Mouse (Mus musculus): ENCODE data around the gene Srl. TPM values are rescaled to one million over a fixed set of nuclear protein-coding genes. Genes with fewer than 3 reads are reported as not detected.

Gene Srl
- polyA plus RNA-seq (2012), result 2.9 and 3.6 TPM in 2 replicates

DNA sequence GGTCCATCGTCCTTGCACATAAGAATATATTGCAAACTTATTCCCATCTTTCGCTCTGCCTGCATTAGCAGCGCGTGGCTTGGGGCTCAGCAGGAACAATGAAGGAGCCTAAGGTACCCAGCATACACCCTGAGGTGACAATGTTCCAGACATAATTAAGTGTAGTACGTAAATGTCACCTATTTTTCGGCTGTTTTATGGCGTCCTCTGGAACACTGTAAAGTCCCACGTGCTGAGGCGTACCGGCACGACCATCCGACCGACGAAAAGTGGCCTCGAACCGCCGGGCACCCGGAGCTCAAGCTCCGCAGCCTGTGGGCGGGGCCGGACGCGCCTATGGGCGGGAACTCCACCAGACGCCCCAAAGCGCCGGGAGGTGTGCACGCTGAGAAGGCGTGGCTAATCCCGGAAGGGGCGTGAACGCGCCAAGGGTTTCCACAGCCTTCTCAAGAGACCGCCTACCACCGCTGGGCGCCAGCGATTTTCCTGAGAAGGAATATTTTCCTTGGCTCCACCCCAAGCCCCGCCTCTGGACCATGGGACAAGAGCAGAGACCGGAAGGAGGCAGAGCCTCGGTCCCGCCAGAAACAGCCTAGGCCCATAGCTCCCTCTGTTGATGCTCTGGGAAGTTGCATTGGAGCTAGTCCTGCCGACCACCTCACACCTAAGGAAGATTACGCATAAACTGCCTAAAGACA is at the start of gene Srl:
TSS of gene Srl (minus strand) at position 316 of the 698 bp plus-strand sequence.

DNA sequence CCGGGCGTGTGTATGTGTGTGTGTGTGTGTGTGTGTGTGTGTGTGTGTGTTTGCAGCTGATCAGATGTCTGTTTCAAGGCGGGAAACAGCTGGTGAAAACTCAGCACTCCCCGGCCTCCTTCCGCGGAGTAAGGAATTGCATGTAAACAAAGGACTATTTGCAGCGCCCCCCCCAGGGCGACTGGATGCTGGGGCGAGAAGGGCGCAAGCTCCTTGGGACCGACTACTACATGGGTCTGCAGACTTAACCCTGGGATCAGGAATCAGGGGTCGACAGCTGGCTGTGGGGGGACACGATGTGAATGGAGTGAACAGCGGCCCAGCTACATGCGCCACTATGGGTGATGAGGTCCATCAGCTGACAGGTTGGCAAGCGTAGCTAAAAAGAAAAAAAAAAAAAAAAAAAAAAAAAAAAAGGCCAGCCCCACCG is 18.1 kb upstream of the Srl start, which contains the start of gene Tfap4:
TSS of gene Tfap4 (minus strand) at position 140 of the 430 bp plus-strand sequence.

Other genes starting within 250 kb of the Srl start
- gene Adcy9, start 121.3 kb downstream of the Srl start, polyA plus RNA-seq (2012), result 1.2 and 1.9 TPM in 2 replicates
- gene Tfap4, start 18.0 kb upstream of the Srl start, polyA plus RNA-seq (2012), result 82.7 and 93.5 TPM in 2 replicates
- 3.8 and 5.1 TPM in 2 replicates for gene Glis2, start 52.9 kb upstream of the Srl start, polyA plus RNA-seq (2012)
- 31.1 and 37.2 TPM in 2 replicates for gene Pam16, start 83.2 kb upstream of the Srl start, polyA plus RNA-seq (2012)
- 5.5 and 6.5 TPM in 2 replicates for gene Vasn, start 98.1 kb upstream of the Srl start, polyA plus RNA-seq (2012)
- 14.1 and 16.5 TPM in 2 replicates for gene Dnaja3, start 98.2 kb upstream of the Srl start, polyA plus RNA-seq (2012)
- 391 and 400 TPM in 2 replicates for gene Coro7, start 138.0 kb upstream of the Srl start, polyA plus RNA-seq (2012)
- gene Nmral1, start 177.5 kb upstream of the Srl start, polyA plus RNA-seq (2012), result 15.7 and 20.6 TPM in 2 replicates
- 13.0 and 14.7 TPM in 2 replicates for gene Hmox2, start 184.5 kb upstream of the Srl start, polyA plus RNA-seq (2012)
- gene Cdip1, start 248.5 kb upstream of the Srl start, polyA plus RNA-seq (2012), result 37.4 and 39.7 TPM in 2 replicates

Measured in megakaryocyte-erythroid progenitor cell, adult 5 weeks (primary cell).